Mouse (Mus musculus) hindbrain, embryonic 16.5 days (tissue): ENCODE results near the gene Arhgef7. TPM values are rescaled to one million over a fixed set of nuclear protein-coding genes. Genes with fewer than 3 reads are reported as not detected.

ENCODE experiments used
- ATAC-seq: fragments of 200-750 bp; cut with Nextera tagmentation; 2 replicates; pipeline ENCODE4 v1.8.0; 2017; ENCODE audit warnings: moderate TSS enrichment, moderate library complexity
- H3K27ac ChIP-seq: fragments of 300-500 bp; sonication (generic); 2 replicates; pipeline ENCODE4 v1.5.1; 2014; ENCODE audit warnings: low read depth, mild to moderate bottlenecking, control low read depth, low read length, moderate library complexity
- H3K27me3 ChIP-seq: fragments of 300-500 bp; sonication (generic); replicated peaks from 2 replicates; pipeline ENCODE4 v1.6.1; 2014; ENCODE audit warnings: low read length; ENCODE audit not compliant: control insufficient read depth, insufficient read depth
- H3K36me3 ChIP-seq: fragments of 300-500 bp; sonication (generic); 2 replicates; pipeline ENCODE4 v1.6.1; 2014; ENCODE audit warnings: mild to moderate bottlenecking, low read length, moderate library complexity, mixed read lengths; ENCODE audit not compliant: control insufficient read depth, insufficient read depth
- H3K4me1 ChIP-seq: fragments of 300-500 bp; sonication (generic); 2 replicates; pipeline ENCODE4 v1.6.1; 2014; ENCODE audit warnings: low read depth, low read length; ENCODE audit not compliant: control insufficient read depth, insufficient read depth
- H3K4me2 ChIP-seq: fragments of 300-500 bp; sonication (generic); 2 replicates; pipeline ENCODE4 v1.6.1; 2014; ENCODE audit warnings: mild to moderate bottlenecking, low read length, control low read depth, moderate library complexity
- H3K4me3 ChIP-seq: fragments of 300-500 bp; sonication (generic); 2 replicates; pipeline ENCODE4 v1.5.1; 2014; ENCODE audit warnings: mild to moderate bottlenecking, low read length, control low read depth, moderate library complexity
- H3K9ac ChIP-seq: fragments of 300-500 bp; sonication (generic); 2 replicates; pipeline ENCODE4 v1.6.1; 2014; ENCODE audit warnings: low read depth, mild to moderate bottlenecking, control low read depth, low read length, moderate library complexity
- H3K9me3 ChIP-seq: fragments of 300-500 bp; sonication (generic); 2 replicates; pipeline ENCODE4 v1.6.1; 2014; ENCODE audit warnings: mild to moderate bottlenecking, low read length, moderate library complexity; ENCODE audit not compliant: control insufficient read depth
- WGBS: fragments of 180-500 bp; shearing (Covaris S2); extraction: QIAGEN DNeasy Blood & Tissue Kit; methylation state at CpG from one replicate; pipeline ENCODE4 v1.1.7; 2014; 5-methylcytosine and 5-hydroxymethylcytosine counted together
- polyA plus RNA-seq: library from polyadenylated mRNA; unstranded; fragments of >200 nt; fragmentation: Nextera tagmentation; extraction: Ambion mirVana; gene quantifications from 2 replicates; pipeline ENCODE4 v1.2.1, GENCODE M21; 2015

Gene Arhgef7
- 57.4 and 68.5 TPM in 2 replicates for polyA plus RNA-seq

GRCm38 (mm10) chr8:11727651-11728481 lies at the start of gene Arhgef7:
Gene Arhgef7, plus strand, starts transcription at chr8:11727721.
- under 1% methylated on average over 80 of the region's 127 CpGs for WGBS
- Histone ChIP-seq H3K27me3 (peaks cover 3% of the 10 kb centered on the region), H3K27ac (peak within 1 kb of the TSS; percentile 100), H3K9me3 (no peaks in the 10 kb centered on the region), H3K9ac (peak within 1 kb of the TSS; percentile 96), H3K4me1 (peaks cover 18% of the 10 kb centered on the region), H3K36me3 (no peaks in the 10 kb centered on the region), H3K4me2 (peak within 1 kb of the TSS; percentile 77), H3K4me3 (peak within 1 kb of the TSS; percentile 78)
- ATAC-seq: peak; percentile 90

- Histone ChIP-seq H3K36me3 (no peaks in the 10 kb centered on the region), H3K4me3 (no peak overlapping the region), H3K27ac (no peak overlapping the region), H3K9ac (no peak overlapping the region), H3K4me1 (no peaks in the 10 kb centered on the region), H3K27me3 (no peaks in the 10 kb centered on the region), H3K4me2 (no peak overlapping the region), H3K9me3 (no peaks in the 10 kb centered on the region)
- WGBS: 84% methylated on average over 7 of the region's 7 CpGs
- ATAC-seq: no peak
Measured at GRCm38 (mm10) chr8:11684558-11684957, 43.0 kb upstream of the Arhgef7 start.

- no peak for ATAC-seq
- Histone ChIP-seq H3K9ac (no peak overlapping the region), H3K4me3 (no peak overlapping the region), H3K4me1 (no peaks in the 10 kb centered on the region), H3K27ac (no peak overlapping the region), H3K9me3 (no peaks in the 10 kb centered on the region), H3K4me2 (no peak overlapping the region), H3K36me3 (no peaks in the 10 kb centered on the region), H3K27me3 (no peaks in the 10 kb centered on the region)
- 88% methylated on average over 5 of the region's 5 CpGs for WGBS
Measured at GRCm38 (mm10) chr8:11687251-11687650, 40.3 kb upstream of the Arhgef7 start.

- no peaks in the 10 kb centered on the region for H3K27me3 ChIP-seq
- WGBS: 56% methylated on average over 7 of the region's 7 CpGs
- no peaks in the 10 kb centered on the region for H3K9me3 ChIP-seq
- H3K9ac ChIP-seq: no peak overlapping the region
- no peaks in the 10 kb centered on the region for H3K36me3 ChIP-seq
- no peak overlapping the region for H3K4me2 ChIP-seq
- ATAC-seq: no peak
- no peak overlapping the region for H3K27ac ChIP-seq
- H3K4me1 ChIP-seq: no peaks in the 10 kb centered on the region
- H3K4me3 ChIP-seq: no peak overlapping the region
Measured at GRCm38 (mm10) chr8:11689945-11690344, 37.6 kb upstream of the Arhgef7 start.

- Histone ChIP-seq H3K9ac (no peak overlapping the region), H3K27ac (no peak overlapping the region), H3K4me2 (no peak overlapping the region), H3K4me1 (no peaks in the 10 kb centered on the region), H3K9me3 (no peaks in the 10 kb centered on the region), H3K27me3 (no peaks in the 10 kb centered on the region), H3K36me3 (no peaks in the 10 kb centered on the region), H3K4me3 (no peak overlapping the region)
- WGBS: 89% methylated on average over 6 of the region's 6 CpGs
- no peak for ATAC-seq
Measured at GRCm38 (mm10) chr8:11691284-11691683, 36.2 kb upstream of the Arhgef7 start.

GRCm38 (mm10) chr8:11691761-11692160 lies 35.8 kb upstream of the Arhgef7 start:
- WGBS: 80% methylated on average over 6 of the region's 6 CpGs
- Histone ChIP-seq H3K27me3 (no peaks in the 10 kb centered on the region), H3K4me1 (no peaks in the 10 kb centered on the region), H3K9me3 (no peaks in the 10 kb centered on the region), H3K4me2 (no peak overlapping the region), H3K9ac (no peak overlapping the region), H3K36me3 (no peaks in the 10 kb centered on the region), H3K4me3 (no peak overlapping the region), H3K27ac (no peak overlapping the region)
- ATAC-seq: no peak

- no peak overlapping the region for H3K4me2 ChIP-seq
- no peaks in the 10 kb centered on the region for H3K9me3 ChIP-seq
- WGBS: 75% methylated on average over 1 of the region's 1 CpGs
- H3K4me1 ChIP-seq: no peaks in the 10 kb centered on the region
- no peaks in the 10 kb centered on the region for H3K36me3 ChIP-seq
- H3K27me3 ChIP-seq: no peaks in the 10 kb centered on the region
- H3K4me3 ChIP-seq: no peak overlapping the region
- no peak overlapping the region for H3K9ac ChIP-seq
- no peak for ATAC-seq
- H3K27ac ChIP-seq: no peak overlapping the region
Measured at GRCm38 (mm10) chr8:11692455-11692854, 35.1 kb upstream of the Arhgef7 start.

- ATAC-seq: no peak
- 74% methylated on average over 5 of the region's 5 CpGs for WGBS
- Histone ChIP-seq H3K36me3 (no peaks in the 10 kb centered on the region), H3K4me3 (no peak overlapping the region), H3K4me1 (no peaks in the 10 kb centered on the region), H3K27ac (no peak overlapping the region), H3K9ac (no peak overlapping the region), H3K9me3 (no peaks in the 10 kb centered on the region), H3K4me2 (no peak overlapping the region), H3K27me3 (no peaks in the 10 kb centered on the region)
Measured at GRCm38 (mm10) chr8:11693972-11694371, 33.5 kb upstream of the Arhgef7 start.

- H3K4me2 ChIP-seq: no peak overlapping the region
- H3K27ac ChIP-seq: no peak overlapping the region
- no peaks in the 10 kb centered on the region; the same call in 1 of the 2 replicates for H3K27me3 ChIP-seq
- no peaks in the 10 kb centered on the region for H3K9me3 ChIP-seq
- no peak overlapping the region for H3K4me3 ChIP-seq
- ATAC-seq: no peak
- H3K9ac ChIP-seq: no peak overlapping the region
- no peaks in the 10 kb centered on the region for H3K36me3 ChIP-seq
- 88% methylated on average over 3 of the region's 3 CpGs for WGBS
- H3K4me1 ChIP-seq: peaks cover 4% of the 10 kb centered on the region; the same call in 1 of the 2 replicates
Measured at GRCm38 (mm10) chr8:11696176-11696575, 31.3 kb upstream of the Arhgef7 start.
